Mouse (Mus musculus) bone marrow, adult 2 months (tissue): ENCODE measurements around the gene Eef1akmt3. TPM values are rescaled to one million over a fixed set of nuclear protein-coding genes. Genes with fewer than 3 reads are reported as not detected.

ENCODE experiments used
- H3K27ac ChIP-seq: fragments of 200-500 bp; 2 replicates; pipeline ENCODE4 v1.5.1; 2012; ENCODE audit warnings: low read depth, mild to moderate bottlenecking, control low read depth, inconsistent platforms, low read length; ENCODE audit not compliant: control insufficient read depth, poor library complexity, insufficient read depth
- H3K4me1 ChIP-seq: fragments of 200-500 bp; 2 replicates; pipeline ENCODE4 v1.6.1; 2011; ENCODE audit warnings: low read length; ENCODE audit not compliant: control insufficient read depth, insufficient read depth
- H3K4me3 ChIP-seq: fragments of 200-500 bp; replicated peaks from 2 replicates; pipeline ENCODE3; 2011; ENCODE audit warnings: mild to moderate bottlenecking, low read depth, low read length, control low read depth; ENCODE audit not compliant: control insufficient read depth
- CTCF ChIP-seq: fragments of 200-500 bp; IDR thresholded peaks from 2 replicates; pipeline ENCODE4 v1.5.1; 2011; ENCODE audit warnings: low read length, control low read depth; ENCODE audit not compliant: control insufficient read depth, insufficient read depth
- POLR2A ChIP-seq: fragments of 200-500 bp; IDR thresholded peaks from 2 replicates; pipeline ENCODE4 v1.6.1; 2011; ENCODE audit warnings: low read depth, mild to moderate bottlenecking, control low read depth, low read length, borderline replicate concordance; ENCODE audit not compliant: control insufficient read depth
- WGBS: fragments of 180-500 bp; shearing (Covaris S2); methylation state at CpG from one replicate; pipeline ENCODE4 v1.1.7; 2018; 5-methylcytosine and 5-hydroxymethylcytosine counted together
- polyA plus RNA-seq: library from polyadenylated mRNA; stranded (reverse); fragments of >200 nt; gene quantifications from 2 replicates; pipeline ENCODE4 v1.2.4, GENCODE M21; 2011; ENCODE audit warnings: low replicate concordance; ENCODE audit not compliant: missing spikeins, insufficient read depth, insufficient read length

Eef1akmt3 gene
- polyA plus RNA-seq, 1 experiment: 1.1 TPM

DNA sequence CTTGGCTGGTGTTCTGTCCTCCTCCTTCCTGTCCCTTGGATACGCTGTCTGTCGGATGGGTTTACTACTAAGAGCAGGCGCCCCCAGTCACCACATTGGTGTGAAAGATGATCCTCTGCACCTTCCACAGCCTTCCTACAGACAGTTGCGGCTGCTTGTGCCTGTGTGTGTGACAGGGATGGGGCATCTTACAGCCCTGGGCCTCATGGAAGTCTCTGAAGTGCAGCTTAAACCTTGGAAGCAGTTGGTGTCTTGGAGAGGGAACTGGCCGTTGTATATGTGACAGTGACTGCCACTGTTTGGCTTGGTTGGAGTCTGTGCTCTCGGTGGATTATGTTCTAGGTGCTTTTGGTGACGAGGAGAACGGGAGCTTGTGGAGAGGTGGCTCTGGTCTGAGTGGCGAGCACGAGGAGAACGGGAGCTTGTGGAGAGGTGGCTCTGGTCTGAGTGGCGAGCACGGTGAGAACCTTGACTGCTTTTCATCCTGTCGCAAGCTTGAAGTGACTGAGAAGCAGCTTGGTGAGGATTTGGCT lies 58.1 kb downstream of the Eef1akmt3 start:
- 57% methylated on average over 14 of the region's 14 CpGs for WGBS
- TF ChIP-seq CTCF (no peak), POLR2A (no peak)
- H3K4me1 ChIP-seq: peaks cover 8% of the 10 kb centered on the region
- no peak overlapping the region for H3K27ac ChIP-seq
- no peak overlapping the region for H3K4me3 ChIP-seq

DNA sequence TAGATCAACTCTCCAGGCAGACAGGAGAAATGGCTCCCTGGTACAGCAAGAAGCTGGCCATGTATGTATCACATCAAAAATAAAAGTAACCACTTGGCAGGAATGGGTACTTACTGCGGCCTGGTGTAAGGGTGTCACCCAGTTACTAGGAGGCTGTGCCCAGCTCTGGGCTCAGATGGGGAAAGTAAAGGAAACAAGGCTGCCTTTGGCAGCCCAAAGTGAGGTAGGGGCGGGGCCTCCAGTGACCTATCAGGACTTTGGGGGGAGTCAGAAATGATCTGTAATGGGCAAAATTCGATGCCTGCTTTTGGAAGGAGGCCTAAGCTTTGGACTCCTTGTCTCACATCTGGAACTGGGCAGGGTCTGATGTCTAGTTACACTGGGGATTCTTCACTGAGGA lies 59.6 kb downstream of the Eef1akmt3 start:
- no peak for TF ChIP-seq POLR2A
- no peak for TF ChIP-seq CTCF
- H3K4me1 ChIP-seq: peaks cover 7% of the 10 kb centered on the region
- no peak overlapping the region for H3K27ac ChIP-seq
- H3K4me3 ChIP-seq: no peak overlapping the region
- 40% methylated on average over 3 of the region's 3 CpGs for WGBS

Other genes with a start within 250 kb of the Eef1akmt3 start
- 0.83 and 3.3 TPM in 2 replicates for gene Atp23, start 140.2 kb downstream of the Eef1akmt3 start, polyA plus RNA-seq
- gene Ctdsp2, start 62.8 kb downstream of the Eef1akmt3 start, polyA plus RNA-seq: 31.5 and 43.9 TPM in 2 replicates
- gene Avil, start 40.8 kb downstream of the Eef1akmt3 start, polyA plus RNA-seq: not detected in 2 replicates
- 9.7 and 23.6 TPM in 2 replicates for gene Tsfm, start 10.7 kb downstream of the Eef1akmt3 start, polyA plus RNA-seq
- gene Mettl1, start 99 bp downstream of the Eef1akmt3 start, polyA plus RNA-seq: 10.0 and 14.6 TPM in 2 replicates
- not detected in 2 replicates for gene Cyp27b1, start 6.7 kb upstream of the Eef1akmt3 start, polyA plus RNA-seq
- 1.6 TPM in 1 of 2 replicates, not detected in the other for gene March9, start 18.7 kb upstream of the Eef1akmt3 start, polyA plus RNA-seq
- 127 and 148 TPM in 2 replicates for gene Cdk4, start 22.0 kb upstream of the Eef1akmt3 start, polyA plus RNA-seq
- gene Tspan31, start 28.8 kb upstream of the Eef1akmt3 start, polyA plus RNA-seq: 15.7 and 22.5 TPM in 2 replicates
- 11.0 and 27.3 TPM in 2 replicates for gene Agap2, start 33.8 kb upstream of the Eef1akmt3 start, polyA plus RNA-seq
- 34.7 and 69.0 TPM in 2 replicates for gene Os9, start 79.6 kb upstream of the Eef1akmt3 start, polyA plus RNA-seq
- gene B4galnt1, start 123.7 kb upstream of the Eef1akmt3 start, polyA plus RNA-seq: 26.4 and 54.8 TPM in 2 replicates
- not detected in 2 replicates for gene Slc26a10, start 139.1 kb upstream of the Eef1akmt3 start, polyA plus RNA-seq
- gene Arhgef25, start 148.6 kb upstream of the Eef1akmt3 start, polyA plus RNA-seq: 9.9 and 25.0 TPM in 2 replicates
- 58.4 and 78.7 TPM in 2 replicates for gene Dtx3, start 154.2 kb upstream of the Eef1akmt3 start, polyA plus RNA-seq
- 18.1 and 24.9 TPM in 2 replicates for gene Pip4k2c, start 170.1 kb upstream of the Eef1akmt3 start, polyA plus RNA-seq
- gene Kif5a, start 221.8 kb upstream of the Eef1akmt3 start, polyA plus RNA-seq: 1.7 and 2.3 TPM in 2 replicates
- gene Dctn2, start 224.9 kb upstream of the Eef1akmt3 start, polyA plus RNA-seq: 68.6 and 115 TPM in 2 replicates
- gene Mbd6, start 247.5 kb upstream of the Eef1akmt3 start, polyA plus RNA-seq: 75.9 and 131 TPM in 2 replicates